Mouse (Mus musculus): Measurements from ENCODE around the gene Gpr45. TPM values are rescaled to one million over a fixed set of nuclear protein-coding genes. Genes with fewer than 3 reads are reported as not detected.

Gpr45 gene
- polyA plus RNA-seq, 1 experiment, result 0.48 TPM

DNA sequence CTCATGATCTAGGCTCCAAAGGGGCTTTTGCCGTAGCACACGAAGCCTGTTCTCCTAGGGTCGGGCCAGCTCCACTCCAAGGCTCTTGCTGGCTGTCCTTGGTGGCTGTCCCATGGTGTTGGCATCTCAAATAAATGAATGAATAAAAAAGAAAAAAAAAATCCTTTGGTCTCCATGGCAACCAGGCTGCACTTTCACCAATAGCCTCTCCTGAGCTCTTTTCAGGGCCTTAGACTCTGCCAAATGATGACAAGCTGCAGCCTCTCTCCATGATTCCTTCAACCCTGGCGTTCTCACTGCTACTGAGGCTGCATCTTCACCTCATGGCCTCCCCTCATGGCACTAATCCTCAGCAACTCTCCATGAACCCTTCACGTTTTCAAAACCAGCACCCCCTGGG, 28.7 kb upstream of the Gpr45 start:
- Histone ChIP-seq H3K27ac (ENCODE audit: insufficient read depth, low read depth, low read length) (no peak overlapping the region), H3K4me1 (ENCODE audit: control insufficient read depth, insufficient read depth, insufficient read length, low read length) (no peaks in the 10 kb centered on the region), H3K27me3 (ENCODE audit: control insufficient read depth, insufficient read depth, low read length) (no peaks in the 10 kb centered on the region), H3K36me3 (ENCODE audit: control insufficient read depth, insufficient read depth, low read length) (no peaks in the 10 kb centered on the region), H3K4me3 (ENCODE audit: low read depth, low read length) (no peak overlapping the region)
- 73% methylated on average over 5 of the region's 5 CpGs for WGBS
- TF ChIP-seq POLR2A (IDR thresholded peaks at IDR 0.05; ENCODE audit: low read depth, low read length), result no peak
- no peak for TF ChIP-seq CTCF (IDR thresholded peaks at IDR 0.05; ENCODE audit: extremely low read depth, insufficient read length, insufficient replicate concordance, low read depth, low read length)

GRCm38 (mm10) chr1:42933613-42934012, 19.1 kb upstream of the Gpr45 start:
- Histone ChIP-seq H3K4me3 (ENCODE audit: low read depth, low read length) (no peak overlapping the region), H3K4me1 (ENCODE audit: control insufficient read depth, insufficient read depth, insufficient read length, low read length) (no peaks in the 10 kb centered on the region), H3K27me3 (ENCODE audit: control insufficient read depth, insufficient read depth, low read length) (no peaks in the 10 kb centered on the region), H3K27ac (ENCODE audit: insufficient read depth, low read depth, low read length) (no peak overlapping the region), H3K36me3 (ENCODE audit: control insufficient read depth, insufficient read depth, low read length) (no peaks in the 10 kb centered on the region)
- WGBS, result 80% methylated on average over 1 of the region's 1 CpGs
- TF ChIP-seq CTCF (IDR thresholded peaks at IDR 0.05; ENCODE audit: extremely low read depth, insufficient read length, insufficient replicate concordance, low read depth, low read length) (no peak), POLR2A (IDR thresholded peaks at IDR 0.05; ENCODE audit: low read depth, low read length) (no peak)

DNA sequence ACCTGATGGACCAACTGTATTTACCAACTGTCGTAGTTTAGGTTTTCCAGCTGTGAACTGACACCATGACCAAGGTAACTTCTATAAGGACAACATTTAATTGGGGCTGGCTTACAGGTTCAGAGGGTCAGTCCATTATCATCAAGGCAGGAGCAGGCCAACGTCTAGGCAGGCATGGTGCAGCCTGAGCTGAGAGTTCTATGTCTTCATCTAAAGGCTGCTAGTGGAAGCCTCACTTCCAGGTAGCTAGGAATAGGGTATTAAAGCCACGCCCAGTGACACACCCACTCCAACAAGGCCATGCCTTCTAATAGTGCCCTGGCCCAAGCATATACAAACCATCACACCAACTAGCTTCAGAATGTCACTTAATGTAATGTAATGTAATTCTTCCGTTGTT, 4.2 kb upstream of the Gpr45 start:
- WGBS, result 73% methylated on average over 4 of the region's 4 CpGs
- TF ChIP-seq CTCF (IDR thresholded peaks at IDR 0.05; ENCODE audit: extremely low read depth, insufficient read length, insufficient replicate concordance, low read depth, low read length) (no peak), POLR2A (IDR thresholded peaks at IDR 0.05; ENCODE audit: low read depth, low read length) (no peak)

DNA sequence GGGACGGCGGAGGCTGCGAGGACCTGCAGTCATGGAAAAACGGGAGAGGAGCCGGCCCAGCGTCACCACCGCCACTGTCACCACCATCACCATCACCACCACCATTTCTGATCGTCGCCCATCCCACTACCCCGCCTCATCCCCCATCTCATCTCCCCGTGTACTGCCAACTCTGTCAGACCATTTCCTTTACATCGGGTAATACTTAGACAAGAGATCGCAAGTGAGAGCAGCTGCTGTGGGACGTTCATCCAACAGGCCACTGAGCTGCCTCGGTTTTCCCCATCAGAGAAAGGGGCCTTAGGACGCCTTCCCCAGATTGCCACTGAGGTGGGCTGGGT, 780 bp downstream of the Gpr45 start:
- H3K4me3 ChIP-seq (ENCODE audit: low read depth, low read length), result peak overlapping the region; percentile 45
- WGBS, result 3% methylated on average over 16 of the region's 16 CpGs
- TF ChIP-seq POLR2A (IDR thresholded peaks at IDR 0.05; ENCODE audit: low read depth, low read length), result no peak
- TF ChIP-seq CTCF (IDR thresholded peaks at IDR 0.05; ENCODE audit: extremely low read depth, insufficient read length, insufficient replicate concordance, low read depth, low read length), result no peak
- H3K27me3 ChIP-seq (ENCODE audit: control insufficient read depth, insufficient read depth, low read length), result peaks cover 15% of the 10 kb centered on the region
- no peaks in the 10 kb centered on the region for H3K36me3 ChIP-seq (ENCODE audit: control insufficient read depth, insufficient read depth, low read length)
- no peak overlapping the region for H3K27ac ChIP-seq (ENCODE audit: insufficient read depth, low read depth, low read length)
- H3K4me1 ChIP-seq (ENCODE audit: control insufficient read depth, insufficient read depth, insufficient read length, low read length), result no peaks in the 10 kb centered on the region

More for the DNA sequence above, 4.2 kb upstream of the Gpr45 start:
- H3K27me3 ChIP-seq (ENCODE audit: control insufficient read depth, insufficient read depth, low read length), result peaks cover 13% of the 10 kb centered on the region
- H3K4me3 ChIP-seq (ENCODE audit: low read depth, low read length), result no peak overlapping the region
- no peak overlapping the region for H3K27ac ChIP-seq (ENCODE audit: insufficient read depth, low read depth, low read length)
- H3K36me3 ChIP-seq (ENCODE audit: control insufficient read depth, insufficient read depth, low read length), result no peaks in the 10 kb centered on the region
- H3K4me1 ChIP-seq (ENCODE audit: control insufficient read depth, insufficient read depth, insufficient read length, low read length), result no peaks in the 10 kb centered on the region

- 90% methylated on average over 1 of the region's 1 CpGs for WGBS
- TF ChIP-seq CTCF (IDR thresholded peaks at IDR 0.05; ENCODE audit: extremely low read depth, insufficient read length, insufficient replicate concordance, low read depth, low read length) (no peak), POLR2A (IDR thresholded peaks at IDR 0.05; ENCODE audit: low read depth, low read length) (no peak)
Measured at GRCm38 (mm10) chr1:42956828-42957227, 4.2 kb downstream of the Gpr45 start.

DNA sequence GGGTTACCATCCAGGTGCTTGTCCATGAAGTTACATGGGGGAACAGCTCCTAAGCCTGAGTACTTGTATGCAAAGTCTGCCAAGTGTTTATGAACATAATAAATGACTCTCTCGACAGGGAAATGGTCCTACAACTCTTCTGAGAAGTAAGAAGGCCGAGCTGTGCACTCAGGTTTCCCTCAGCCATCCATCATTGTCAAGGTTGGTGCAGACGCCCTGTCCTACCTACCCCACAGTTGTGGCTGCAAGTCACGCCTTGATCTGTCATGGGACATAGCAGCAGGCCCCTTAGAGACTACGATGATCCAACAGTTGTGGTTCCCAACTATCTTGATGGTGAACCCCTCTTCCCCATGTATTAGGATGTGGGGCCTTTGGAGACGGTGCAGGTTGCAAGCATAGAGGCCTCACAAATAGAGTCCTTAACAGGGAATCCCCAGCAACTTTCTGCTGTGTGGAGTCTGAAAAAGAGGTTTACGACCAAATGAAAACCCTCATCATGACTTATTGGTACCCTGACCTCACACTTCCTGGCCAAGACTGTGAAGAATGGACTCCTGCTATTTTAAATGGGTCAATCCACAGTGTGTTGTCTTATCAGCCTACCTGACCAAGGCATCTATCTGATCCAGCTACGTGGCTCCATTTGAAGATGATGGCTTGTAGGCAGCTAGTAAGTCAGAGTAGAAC, 30.6 kb downstream of the Gpr45 start:
- no peaks in the 10 kb centered on the region for H3K36me3 ChIP-seq (ENCODE audit: control insufficient read depth, insufficient read depth, low read length)
- 51% methylated on average over 8 of the region's 8 CpGs for WGBS
- no peaks in the 10 kb centered on the region for H3K4me1 ChIP-seq (ENCODE audit: control insufficient read depth, insufficient read depth, insufficient read length, low read length)
- H3K27me3 ChIP-seq (ENCODE audit: control insufficient read depth, insufficient read depth, low read length), result no peaks in the 10 kb centered on the region
- no peak for TF ChIP-seq CTCF (IDR thresholded peaks at IDR 0.05; ENCODE audit: extremely low read depth, insufficient read length, insufficient replicate concordance, low read depth, low read length)
- no peak for TF ChIP-seq POLR2A (IDR thresholded peaks at IDR 0.05; ENCODE audit: low read depth, low read length)
- H3K4me3 ChIP-seq (ENCODE audit: low read depth, low read length), result no peak overlapping the region
- no peak overlapping the region for H3K27ac ChIP-seq (ENCODE audit: insufficient read depth, low read depth, low read length)

More at GRCm38 (mm10) chr1:42956828-42957227, 4.2 kb downstream of the Gpr45 start:
- H3K36me3 ChIP-seq (ENCODE audit: control insufficient read depth, insufficient read depth, low read length), result no peaks in the 10 kb centered on the region
- no peak overlapping the region for H3K4me3 ChIP-seq (ENCODE audit: low read depth, low read length)
- H3K27ac ChIP-seq (ENCODE audit: insufficient read depth, low read depth, low read length), result no peak overlapping the region
- H3K27me3 ChIP-seq (ENCODE audit: control insufficient read depth, insufficient read depth, low read length), result peaks cover 13% of the 10 kb centered on the region
- no peaks in the 10 kb centered on the region for H3K4me1 ChIP-seq (ENCODE audit: control insufficient read depth, insufficient read depth, insufficient read length, low read length)

DNA sequence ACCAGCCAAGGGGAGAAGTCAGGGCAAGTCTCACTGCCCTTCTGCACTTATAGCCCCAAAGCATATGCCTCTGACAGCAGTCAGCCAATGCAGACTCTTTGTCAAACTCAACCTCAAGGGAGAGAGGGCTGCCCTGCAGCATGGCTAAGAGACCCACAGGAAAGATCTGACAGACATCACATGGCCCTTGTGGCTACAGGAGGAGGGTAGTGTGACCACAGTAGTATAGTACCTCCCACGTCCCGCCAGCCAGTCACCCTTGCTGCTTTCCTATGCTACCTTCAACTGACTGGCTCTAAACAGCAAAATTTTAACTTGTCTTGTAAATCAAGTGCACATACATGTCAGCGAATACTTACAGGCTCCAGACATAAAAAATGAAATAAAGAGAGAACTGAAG, 31.4 kb downstream of the Gpr45 start:
- no peak for TF ChIP-seq POLR2A (IDR thresholded peaks at IDR 0.05; ENCODE audit: low read depth, low read length)
- no peak for TF ChIP-seq CTCF (IDR thresholded peaks at IDR 0.05; ENCODE audit: extremely low read depth, insufficient read length, insufficient replicate concordance, low read depth, low read length)
- Histone ChIP-seq H3K27me3 (ENCODE audit: control insufficient read depth, insufficient read depth, low read length) (no peaks in the 10 kb centered on the region), H3K36me3 (ENCODE audit: control insufficient read depth, insufficient read depth, low read length) (no peaks in the 10 kb centered on the region), H3K27ac (ENCODE audit: insufficient read depth, low read depth, low read length) (no peak overlapping the region), H3K4me1 (ENCODE audit: control insufficient read depth, insufficient read depth, insufficient read length, low read length) (no peaks in the 10 kb centered on the region), H3K4me3 (ENCODE audit: low read depth, low read length) (no peak overlapping the region)
- WGBS, result 82% methylated on average over 3 of the region's 3 CpGs
